Mouse (Mus musculus) small intestine, adult 2 months (tissue): ENCODE data around the gene Hipk4.

ENCODE experiments used
- CTCF ChIP-seq: fragments of 200-500 bp; IDR thresholded peaks from 2 replicates; pipeline ENCODE4 v1.5.1; 2012; ENCODE audit warnings: low read depth, mild to moderate bottlenecking, control low read depth, inconsistent platforms, low read length, moderate library complexity, mixed read lengths; ENCODE audit not compliant: insufficient replicate concordance, insufficient read length; ENCODE audit errors: extremely low read depth
- POLR2A ChIP-seq: fragments of 200-500 bp; IDR thresholded peaks from 2 replicates; pipeline ENCODE4 v1.6.1; 2012; ENCODE audit warnings: low read depth, mild to moderate bottlenecking, control low read depth, inconsistent platforms, low read length, moderate library complexity

DNA sequence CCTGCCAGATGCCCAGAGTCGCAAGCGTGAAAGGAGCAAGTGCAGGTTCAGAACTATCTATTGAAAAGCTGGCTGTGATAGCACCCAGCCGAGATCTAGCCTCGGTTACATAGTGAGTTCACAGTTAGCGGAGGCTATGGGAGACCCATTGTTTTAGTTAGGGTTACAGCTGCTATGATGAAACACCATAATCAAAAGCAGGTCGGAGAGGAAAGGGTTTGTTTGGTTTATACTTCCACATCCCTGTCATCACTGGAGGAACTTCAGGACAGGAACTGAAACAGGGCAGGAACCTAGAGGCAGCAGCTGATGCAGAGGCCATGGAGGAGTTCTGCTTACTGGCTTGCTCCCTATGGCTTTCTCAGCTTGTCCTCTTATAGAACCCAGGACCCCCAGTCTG lies 54.5 kb downstream of the Hipk4 start:
- TF ChIP-seq CTCF (no peak), POLR2A (no peak)
